Mouse (Mus musculus) CD4-positive, CD25-positive, alpha-beta regulatory T cell, adult 2 months (primary cell): ENCODE measurements around the gene Nebl.

Experiments
- DNase-seq: peaks from one replicate; pipeline ENCODE4 v3.0.0-alpha.2; 2012; ENCODE audit warnings: low read depth, low spot score

Nebl gene

DNA sequence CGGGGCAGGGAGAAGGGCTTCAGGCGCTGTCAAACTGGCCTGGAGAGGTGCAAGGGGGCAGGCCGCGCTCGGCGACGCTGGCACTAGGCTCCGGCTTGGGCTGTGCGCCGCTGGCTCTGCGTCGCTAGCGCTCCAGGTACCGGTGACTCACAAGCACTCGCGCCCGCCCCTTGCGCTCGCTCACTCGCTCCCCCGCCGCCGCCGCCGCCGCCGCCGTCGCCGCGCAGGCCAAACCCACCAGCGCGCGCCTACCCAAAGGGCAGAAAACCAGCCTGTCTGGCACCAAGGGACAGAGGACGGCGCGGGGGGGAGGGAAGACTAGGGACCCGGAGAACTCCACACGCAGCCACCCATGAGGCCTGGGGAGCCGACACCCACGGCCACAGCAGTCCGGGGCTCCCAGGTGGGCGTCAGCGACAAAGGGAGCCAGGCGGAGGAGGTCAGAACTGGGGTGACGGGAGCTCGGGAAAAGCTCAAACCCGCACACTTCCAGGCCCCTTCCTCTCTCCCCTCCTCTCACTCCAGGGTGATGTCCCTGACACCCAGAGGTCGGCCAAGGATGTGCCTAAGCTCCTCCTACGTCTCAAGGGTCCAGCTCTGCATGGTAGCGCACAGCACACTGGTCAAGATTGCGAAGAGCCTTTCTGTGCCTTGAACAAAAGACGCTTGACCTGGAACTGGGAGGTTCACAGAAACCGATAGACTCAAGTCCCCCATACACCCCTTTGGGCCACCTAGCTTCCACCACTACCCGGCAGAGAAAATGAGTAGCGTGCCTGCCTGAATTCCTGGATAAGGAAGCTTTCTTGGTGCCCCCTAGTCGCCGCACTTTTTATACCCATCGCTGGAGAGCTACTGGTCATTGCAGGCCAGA lies at the start of gene Nebl:
Nebl (minus strand) TSS at position 508 of the 874 bp plus-strand sequence.
- peak; percentile 77 for DNase-seq

DNA sequence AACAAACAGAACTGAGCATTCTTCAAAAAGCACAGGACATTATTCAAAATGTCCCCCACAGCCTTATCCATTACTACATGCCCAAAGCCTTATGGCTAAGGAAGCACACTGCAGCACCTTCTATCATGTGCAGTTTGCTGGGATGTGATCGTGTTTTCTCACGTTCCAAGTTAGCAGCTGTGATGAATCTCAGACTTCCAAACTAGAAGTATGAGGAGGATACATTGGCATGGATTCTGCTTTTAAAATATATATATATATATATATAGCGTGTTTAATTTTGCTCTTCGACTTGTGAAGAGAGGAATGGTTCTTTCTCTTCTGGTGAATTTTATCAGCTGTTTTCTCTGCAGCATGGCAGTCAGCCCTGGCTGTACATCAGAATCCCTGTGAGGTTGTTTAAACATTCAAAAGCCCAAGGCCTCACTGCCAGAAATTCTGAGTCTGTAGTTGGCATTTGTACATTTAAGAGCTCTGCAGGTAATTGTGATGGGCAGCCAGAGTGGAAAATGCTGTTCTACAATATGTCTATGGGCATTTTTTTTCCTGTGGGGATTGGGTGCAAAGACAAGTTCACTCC lies 39.1 kb upstream of the Nebl start:
- no peak for DNase-seq

DNA sequence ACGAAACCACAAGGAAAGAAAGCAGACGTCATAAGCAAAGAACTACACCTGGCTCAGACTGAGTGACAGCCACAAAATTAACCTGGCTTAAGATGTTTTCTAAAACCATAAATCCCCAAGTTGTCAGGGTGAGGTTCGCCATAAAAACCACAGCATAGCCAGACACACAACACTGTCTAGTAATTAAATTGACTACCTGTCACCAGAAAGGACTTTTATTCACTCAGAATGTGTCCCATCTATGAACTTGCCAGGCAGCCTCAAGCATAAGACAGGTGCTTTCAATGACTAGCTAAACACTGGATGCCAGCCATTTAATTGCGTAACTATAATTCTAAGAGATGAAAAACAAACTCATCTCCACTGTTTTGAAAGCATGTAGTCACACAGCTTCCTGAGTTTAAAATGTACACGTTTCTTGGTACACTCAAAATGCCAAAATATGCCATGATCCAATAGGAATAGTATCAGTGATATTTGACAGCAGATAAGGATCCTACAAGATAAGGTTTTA lies 38.0 kb upstream of the Nebl start:
- no peak for DNase-seq

DNA sequence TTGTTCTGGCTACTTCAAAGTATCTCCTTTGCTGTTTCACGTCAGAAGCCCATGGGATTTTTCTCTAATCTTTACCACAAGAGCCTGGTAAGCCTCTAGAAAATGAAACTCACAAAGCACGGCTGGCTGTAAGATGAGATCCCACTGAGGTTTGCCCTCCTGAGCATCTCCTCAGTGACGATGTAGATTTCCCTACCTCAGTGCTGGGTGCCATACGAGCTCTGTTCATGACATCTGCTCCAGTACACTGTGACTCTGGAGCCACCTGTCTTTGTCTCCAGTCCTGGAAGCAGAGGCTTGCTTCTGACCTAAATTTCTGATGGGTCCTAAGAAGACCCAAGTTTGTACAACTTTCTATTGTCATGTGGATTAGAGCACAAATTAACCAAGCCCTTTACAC lies 25.0 kb upstream of the Nebl start:
- DNase-seq: no peak

DNA sequence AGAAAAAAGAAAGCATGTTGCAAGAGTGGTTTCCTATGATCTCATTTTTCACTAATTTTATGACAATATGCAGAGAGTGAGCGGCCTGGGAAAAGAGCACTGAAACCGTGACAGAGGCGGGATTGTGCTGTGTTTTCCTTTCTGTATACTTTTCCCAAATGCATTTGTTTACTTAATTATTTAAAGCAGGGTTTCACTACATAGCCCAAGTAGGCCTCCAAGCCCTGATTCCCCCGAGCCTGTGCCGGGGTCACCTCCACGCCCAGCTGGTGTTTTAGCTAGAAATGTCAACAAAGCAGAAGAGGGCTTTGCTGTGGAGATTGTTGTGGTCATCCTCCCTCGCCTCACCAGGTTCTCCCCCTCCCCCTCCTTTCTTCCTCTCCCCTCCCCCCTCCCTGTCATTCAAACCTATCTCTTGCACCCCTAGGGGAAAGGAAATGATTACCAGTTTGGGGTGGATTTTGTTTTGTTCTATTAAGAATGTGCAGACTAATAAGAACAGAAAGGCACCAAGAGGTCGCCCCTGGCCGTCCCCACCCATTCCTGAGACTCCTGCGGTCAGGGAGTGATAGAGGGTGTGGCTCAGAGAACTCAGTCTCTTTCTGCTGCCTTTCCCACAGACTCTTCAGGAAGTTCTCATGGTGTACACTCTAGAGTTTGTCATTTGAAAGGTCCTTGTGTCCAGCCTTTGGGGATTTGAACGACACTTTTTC lies 10.9 kb upstream of the Nebl start:
- peak; percentile 42 for DNase-seq

DNA sequence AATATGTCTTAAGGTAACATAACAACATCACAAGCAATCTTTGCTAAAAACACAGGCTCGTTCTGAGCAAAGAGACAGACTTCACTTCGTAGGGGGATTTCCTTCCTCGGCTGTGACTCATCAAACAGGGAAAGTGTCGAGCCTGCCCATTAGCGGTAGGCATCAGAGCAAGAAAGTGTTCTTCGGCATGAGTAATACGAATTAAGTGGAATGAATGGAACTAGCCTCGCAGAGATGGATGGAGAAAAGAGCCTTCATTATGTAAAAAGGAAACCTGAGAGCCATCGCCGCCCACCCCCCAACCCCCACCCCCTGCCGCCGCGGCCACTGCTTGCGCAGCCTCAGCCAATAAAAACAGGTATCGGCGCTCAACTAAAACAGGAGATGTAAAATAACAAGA lies 10.3 kb upstream of the Nebl start:
- peak; percentile 77 for DNase-seq

DNA sequence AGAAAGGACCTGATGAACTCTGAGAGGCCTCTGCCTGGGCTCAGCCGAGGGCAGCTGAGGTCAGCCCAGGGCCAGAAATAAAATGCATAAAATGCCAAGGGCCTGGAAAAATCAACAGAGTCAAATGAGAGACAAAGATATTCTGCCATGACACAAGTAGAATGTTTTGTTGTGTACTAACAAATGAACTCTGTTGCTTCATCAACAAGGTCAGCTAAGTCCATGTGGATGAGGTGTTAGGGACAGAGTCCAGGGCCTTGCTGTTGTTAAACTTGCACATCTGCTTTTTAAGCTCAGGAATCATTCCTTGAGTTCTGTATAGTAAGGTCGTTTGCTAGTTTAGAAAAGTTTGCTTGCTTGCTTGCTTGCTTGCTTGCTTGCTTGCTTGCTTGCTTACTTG lies 9.2 kb upstream of the Nebl start:
- DNase-seq: no peak

DNA sequence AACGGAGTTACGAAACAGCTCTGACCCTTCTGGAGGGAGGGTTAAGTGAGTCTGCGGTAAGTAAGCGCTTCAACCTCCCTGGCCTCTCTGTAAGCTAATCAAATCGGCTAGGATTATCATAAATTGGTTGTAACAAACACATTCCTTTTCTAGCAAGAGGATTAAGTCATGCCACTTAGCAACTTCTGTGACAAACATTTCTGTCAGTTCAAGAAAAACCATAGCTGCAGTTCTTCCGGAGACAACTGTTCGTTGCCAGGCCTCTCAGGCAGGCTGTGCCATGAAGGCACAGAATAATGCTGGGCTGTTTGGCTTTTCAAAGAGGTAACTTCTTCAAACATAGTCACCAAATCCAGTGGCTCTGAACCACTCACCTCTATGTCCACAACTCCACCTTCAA lies 946 bp upstream of the Nebl start:
- no peak for DNase-seq

DNA sequence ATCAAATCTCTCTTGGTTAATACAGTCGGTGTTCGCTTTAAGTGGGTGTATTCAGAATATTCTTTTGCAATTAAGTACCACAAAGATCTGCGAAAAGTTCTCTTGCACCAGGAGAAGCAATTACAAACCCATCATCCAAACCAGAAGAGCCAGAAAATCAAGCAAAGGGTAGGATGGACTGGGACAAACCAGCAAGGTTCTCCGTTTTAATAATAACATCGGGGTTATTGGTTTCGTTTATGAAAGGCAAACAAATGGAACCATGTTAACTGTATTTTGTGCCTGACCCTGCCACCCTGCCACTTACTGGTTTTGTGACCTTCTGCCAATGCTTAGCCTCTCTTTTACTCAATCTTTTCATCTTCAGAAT lies 552 bp upstream of the Nebl start:
- no peak for DNase-seq

DNA sequence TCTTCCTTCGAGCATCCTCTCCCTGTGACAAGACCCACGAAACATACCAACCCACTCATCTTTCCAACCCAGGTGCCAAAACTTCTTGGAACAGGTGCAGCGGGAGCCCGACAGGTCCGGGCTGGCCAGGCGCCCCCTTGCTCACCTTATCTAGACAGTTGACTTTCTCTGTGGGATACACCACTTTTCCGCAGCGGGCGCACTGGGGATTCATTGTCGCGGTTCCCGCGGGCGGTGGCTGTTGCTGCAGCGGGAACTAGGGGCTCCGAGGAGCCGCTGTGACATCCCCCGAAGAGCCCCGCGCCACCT lies 662 bp downstream of the Nebl start:
- no peak for DNase-seq

DNA sequence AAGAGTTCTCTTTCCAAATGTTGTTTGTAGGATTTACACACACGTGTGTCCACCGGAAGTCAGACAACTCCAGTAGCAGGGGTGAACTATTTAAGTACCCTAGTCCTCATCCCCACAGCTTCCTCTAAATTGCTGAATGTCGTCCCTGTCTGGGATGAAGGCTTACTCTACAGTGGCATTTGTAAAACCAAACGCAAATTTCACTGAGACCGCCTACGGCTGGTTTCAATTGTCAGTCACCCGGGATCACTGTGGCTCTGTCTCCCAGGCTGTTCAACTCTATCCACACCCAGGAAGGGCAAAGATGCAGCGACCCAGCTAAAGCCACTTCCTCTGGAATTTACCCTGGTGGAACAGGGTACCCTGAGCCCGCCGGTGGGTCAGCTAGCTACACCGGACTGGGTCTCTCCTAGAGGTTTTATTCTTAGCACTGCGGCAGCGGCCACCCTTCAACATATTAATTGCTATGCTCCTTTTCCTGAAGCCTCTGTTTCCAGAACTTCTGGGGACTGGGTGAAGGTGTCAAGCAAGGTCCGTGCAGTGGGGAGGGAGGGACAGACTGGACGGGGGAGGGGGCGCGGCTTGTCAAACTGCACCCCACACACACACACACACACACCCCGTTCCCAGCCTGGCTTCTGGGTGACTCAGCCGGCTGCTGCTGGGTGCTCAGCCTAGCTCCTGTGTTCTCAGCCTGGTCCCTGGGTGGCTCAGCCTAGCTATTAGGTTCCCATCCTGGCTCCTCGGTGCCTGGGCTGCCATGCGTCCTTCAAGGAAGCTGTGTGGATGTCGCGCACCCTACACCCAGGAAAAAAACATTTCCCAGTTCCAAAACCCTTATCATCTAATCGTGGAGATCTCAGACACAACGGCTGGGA lies 1.3 kb downstream of the Nebl start:
- peak; percentile 34 for DNase-seq

DNA sequence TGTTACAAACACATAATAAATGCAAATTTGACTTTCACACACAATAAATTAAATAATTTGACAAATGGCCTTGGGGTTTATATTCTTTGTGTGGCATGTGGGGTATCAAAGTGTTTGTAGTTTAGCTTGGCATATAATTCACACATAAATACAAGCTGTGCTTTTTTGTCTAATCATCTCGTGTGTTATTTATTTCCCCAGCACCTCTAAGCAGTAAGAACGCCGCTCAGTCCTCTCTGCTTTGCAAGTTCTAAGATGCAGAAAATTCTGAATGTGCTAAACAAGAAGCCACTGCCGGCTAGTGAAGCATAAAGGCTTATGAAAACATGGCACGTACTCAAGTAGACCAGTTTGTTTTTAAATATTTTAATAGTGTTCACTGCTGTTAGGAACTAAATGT lies 6.9 kb downstream of the Nebl start:
- no peak for DNase-seq

DNA sequence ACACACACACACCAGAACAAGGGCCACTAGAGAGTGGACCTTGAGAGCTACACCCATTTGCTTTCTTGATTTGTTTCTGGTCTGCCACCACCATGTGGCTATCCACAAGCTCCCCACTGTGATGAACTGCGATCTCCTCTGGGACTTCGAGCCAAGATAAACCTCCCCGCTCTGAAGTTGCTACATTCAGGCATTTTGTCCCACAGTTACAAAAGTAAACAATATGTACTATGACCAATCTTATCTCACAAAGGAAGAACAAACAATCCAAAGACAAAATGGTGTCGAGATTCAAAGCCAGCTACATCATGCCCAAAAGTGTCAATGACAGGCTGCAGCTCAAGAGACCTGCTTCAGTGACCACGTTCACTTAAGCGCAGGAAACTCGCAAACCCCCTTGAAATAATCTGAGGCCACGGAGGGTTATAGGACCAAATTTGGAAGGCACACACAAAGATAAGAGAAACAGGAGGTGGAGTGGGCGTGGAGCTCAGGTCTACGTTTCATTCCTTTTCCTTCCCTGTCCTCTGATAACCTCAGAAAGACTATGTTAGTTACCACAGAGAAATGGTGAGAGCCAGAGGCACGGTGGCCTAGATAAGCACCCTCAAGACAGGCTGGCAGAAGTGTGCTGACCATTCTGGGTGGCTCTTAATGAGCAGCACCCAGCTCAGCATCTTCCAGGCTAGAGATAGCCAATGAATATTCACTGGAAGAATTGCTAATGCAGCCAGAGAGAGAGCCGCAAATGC lies 7.8 kb downstream of the Nebl start:
- no peak for DNase-seq

DNA sequence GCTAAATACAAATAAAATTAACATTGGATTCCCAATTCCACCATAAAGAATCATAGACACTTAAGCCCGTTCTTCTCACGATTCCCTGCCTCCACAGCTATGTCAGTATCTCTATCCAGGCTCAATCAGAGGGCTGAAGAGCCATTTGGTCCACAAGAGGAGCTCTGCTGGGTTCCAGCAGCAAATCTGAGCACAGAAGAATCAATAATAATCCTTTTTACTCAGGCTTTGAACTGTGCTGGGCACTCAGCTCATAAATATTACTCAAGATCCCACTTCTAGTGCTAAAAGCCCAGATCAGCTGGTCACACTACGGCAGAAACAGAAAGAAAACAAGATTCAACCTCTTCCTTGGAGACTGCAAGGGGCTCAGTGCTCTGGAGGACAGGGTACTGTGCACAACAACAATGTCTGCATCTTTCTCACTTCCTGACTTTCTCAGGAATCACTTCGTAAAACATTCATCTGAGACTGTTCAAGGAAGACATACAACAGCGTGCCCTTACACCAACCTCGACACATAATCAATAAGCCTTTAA lies 10.0 kb downstream of the Nebl start:
- no peak for DNase-seq

DNA sequence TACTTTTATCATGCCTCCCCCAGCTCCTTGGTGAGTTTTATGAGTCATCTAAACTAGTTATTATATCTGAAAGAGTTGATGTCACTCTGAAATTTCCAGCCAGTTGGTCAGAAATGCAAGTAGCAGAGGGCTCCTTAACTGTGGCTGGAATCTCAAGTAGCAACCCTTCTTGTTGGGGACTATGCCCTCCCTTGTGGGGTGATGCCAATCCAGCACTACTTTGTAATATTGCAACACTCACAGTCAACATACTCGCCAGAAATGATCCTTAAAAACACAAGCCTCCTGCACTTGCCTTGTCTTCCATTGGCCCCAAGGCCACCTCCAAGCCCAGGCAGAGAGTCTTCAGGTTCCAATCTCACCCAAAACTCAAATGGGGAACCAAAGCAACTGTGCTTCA lies 13.0 kb downstream of the Nebl start:
- no peak for DNase-seq

DNA sequence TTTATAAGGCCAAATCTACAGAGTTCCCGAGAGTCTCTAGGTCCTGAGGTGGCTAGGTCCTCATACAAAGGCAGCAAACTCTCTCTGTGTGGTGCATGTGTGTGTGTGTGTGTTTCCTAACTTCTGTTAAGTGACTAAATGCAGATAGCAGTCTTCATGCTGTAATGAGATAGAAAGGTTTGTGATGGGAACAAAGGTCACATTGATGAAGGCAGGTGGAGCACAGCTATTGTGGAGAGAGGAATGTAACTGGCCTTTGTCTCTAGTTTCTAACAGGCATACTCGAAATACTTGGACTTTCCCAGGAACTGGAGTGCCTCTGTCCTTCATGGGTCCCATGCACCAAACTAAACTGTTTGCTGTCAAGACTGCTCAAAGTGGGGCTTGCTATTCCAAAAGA lies 14.1 kb downstream of the Nebl start:
- no peak for DNase-seq

DNA sequence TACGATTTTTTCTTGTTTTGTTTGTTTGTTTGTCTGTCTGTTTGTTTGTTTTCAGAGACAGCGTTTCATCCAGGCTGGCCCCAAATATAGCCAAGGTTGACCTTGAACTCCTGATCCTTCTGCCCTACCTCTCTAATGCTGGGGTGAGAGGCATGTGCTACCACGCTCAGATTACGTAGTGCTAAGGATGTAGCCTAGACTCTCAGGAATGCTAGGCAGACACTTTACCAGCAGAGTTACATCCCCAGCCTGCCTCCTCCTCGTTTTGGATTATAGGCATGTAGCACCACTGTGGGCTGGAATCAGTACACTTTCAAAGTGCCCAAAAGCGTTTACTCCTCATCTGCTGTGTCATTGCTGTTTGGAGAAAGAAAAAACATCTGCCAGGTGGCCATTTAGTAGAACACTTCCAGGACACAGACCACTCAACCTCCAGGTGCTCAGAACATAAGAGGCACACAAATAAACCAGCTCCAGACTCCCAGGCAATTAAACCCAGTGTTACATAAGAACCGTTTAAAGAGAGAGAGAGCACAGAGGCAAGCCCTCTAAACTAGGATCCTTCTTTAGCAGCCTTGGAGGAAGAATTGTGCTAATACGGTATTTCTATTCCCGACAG lies 16.0 kb downstream of the Nebl start:
- no peak for DNase-seq

DNA sequence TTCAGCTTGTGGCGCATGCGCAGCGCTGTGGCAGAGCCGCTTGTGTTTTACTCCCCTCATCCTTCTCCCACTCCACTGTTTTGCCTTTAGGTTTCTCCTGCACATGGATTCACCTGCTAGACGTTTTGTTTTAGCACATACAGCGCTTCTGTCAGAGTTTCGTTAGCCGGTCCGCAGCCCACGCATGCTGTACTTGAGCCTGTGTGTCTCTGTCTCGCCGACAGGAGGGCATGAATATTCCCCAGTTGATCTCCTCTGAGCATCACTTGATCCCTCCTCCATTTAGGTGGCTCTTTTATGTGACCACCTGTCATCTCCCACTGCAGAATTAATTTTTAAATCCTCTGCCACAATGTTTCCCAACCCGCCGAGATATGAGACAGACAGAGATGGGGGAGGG lies 16.6 kb downstream of the Nebl start:
- DNase-seq: no peak

DNA sequence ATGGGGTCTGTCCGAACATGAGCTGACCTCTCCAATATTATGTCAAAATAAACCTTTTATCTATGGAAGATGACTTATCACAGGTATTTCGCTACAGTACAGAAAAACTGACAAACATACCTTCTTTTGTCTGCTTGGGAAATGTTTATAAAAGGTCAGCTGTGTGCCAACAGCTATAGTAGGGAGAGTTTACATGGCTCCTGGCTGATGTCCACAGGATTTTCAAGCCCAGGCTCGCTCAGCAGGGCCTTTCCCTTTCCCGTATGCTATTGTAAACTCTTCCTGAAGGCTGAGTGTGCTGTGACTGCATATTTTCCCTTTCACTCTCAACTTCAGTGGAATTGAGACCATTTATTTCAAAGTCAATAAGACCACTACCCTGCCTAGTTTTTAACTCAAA lies 17.1 kb downstream of the Nebl start:
- DNase-seq: no peak

DNA sequence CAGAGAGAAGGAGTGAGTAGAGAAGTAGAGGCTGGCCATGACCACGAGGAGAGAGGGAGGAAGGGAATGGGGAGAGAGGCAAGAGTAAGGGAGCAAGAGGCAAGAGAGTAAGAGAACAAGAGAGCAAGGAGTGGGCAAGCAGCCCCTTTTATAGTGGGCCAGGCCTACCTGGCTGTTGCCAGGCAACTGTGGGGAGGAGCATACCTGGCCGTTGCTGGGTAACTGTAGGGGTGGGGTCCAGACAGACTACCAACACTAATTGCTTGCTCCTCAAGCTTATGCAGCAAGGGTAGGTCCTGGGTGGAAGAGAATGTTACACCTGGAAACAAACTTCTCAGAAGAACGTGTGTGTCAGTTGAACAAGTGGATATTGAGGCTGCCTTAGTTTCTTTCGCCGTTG lies 20.0 kb downstream of the Nebl start:
- no peak for DNase-seq
